Mouse (Mus musculus): ENCODE results near the gene Abraxas2. TPM values are rescaled to one million over a fixed set of nuclear protein-coding genes. Genes with fewer than 3 reads are reported as not detected.

Abraxas2 gene
- total RNA-seq (2021), result 10 to 100 TPM; 28.2 to 31.6 TPM
- long read RNA-seq, transcript Abraxas2-201 (9 exons, 2,892 nt), result major isoform, 20 of 32 reads
- long read RNA-seq, transcript Abraxas2-208 (1 exons, 1,778 nt), result minor isoform, 7 of 32 reads
- long read RNA-seq, partial matches to known transcripts, result 1 of 32 reads
- long read RNA-seq, other reads (novel, unspliced or antisense), result 4 of 32 reads

DNA sequence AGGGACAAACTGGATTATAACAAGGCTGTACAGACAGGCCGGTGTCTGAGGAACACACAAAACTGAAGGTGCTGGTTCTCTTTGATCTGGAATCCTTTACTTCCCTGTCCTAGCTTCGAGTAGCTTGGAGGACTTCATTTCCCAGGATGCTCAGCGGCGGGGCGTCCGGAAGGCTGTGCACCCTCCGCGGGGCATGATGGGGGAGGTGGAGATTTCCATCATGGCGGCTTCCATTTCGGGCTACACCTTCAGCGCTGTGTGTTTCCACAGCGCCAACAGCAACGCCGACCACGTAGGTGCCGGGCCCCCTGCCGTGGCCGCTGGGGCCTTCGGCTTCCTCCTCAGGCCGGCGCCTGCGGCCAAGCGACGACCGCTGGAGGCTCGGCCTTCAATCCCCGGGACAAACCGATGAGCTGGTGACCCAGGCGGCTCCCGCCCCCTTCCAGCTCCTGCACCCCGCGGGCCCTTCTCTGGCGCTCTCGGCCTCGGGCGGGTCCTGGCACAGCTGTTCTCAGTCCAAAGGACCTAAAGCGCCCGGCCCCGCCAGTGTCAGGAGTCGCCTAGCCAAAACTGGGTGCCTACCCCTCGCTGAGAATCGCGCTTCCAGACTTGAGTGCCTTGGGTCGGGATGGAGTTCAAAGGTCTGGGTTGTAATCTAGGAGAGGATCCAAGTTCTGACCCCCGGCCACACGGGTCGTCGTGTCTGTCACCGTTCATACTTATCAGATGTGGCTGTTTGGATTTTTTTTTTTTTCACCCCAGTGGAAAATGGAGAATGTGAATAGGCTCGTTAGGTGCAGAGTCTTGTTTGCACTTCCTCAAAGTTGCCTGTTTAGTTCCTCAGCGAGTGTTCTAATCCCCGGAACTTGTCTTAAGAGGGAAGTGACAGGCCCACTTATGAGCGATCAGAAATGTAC lies at the start of gene Abraxas2:
Abraxas2 (plus strand) TSS at position 184 of the 917 bp plus-strand sequence.
- DNase-seq (ENCODE audit: low spot score in 2 of 2), result peak; percentile 87 to 92

DNA sequence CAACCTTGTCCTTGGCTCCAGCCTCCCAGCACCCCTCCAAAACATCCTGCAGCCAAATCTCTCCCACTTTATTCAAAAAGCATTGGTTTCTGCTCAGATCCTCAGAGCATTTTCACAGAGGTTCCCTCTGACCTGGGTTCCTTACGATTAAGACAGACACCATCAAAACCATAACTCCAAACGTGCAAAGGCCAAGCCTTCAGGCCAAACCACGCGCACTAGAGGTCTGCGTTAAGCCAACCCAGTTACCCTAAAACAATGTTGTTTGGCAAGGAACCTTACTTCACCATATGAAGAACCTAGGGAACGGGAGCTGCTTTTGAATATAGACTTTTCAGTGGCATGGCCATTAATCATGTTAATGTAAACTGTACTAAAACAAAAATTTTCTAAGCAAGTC lies 49.3 kb upstream of the Abraxas2 start:
- no peak for DNase-seq (ENCODE audit: low spot score in 2 of 2)

DNA sequence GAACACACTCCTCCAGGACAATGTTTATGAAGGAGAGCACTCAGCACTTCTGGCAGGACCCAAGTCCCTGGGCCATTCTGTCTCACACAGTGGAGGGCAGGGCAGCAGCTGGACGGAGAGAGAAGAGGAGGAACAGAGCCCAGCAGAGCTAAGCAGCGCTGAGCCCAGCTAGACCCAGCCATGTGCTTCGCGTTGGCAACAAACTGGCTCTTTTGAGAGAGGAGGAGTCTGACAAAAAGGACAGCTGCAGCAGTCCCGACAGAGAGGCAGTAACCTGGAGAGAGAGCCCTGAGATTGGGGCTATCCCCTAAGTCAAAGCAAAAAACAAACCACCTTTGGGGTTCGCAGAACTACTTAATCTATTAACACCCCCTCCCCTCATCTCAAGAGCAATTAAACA lies 48.7 kb upstream of the Abraxas2 start:
- peak in 1 of 2 experiments; percentile 65 for DNase-seq (ENCODE audit: low spot score in 2 of 2)

- DNase-seq (ENCODE audit: low spot score in 2 of 2), result peak; percentile 95 to 97
Observed at GRCm38 (mm10) chr7:132810879-132811278, 48.1 kb upstream of the Abraxas2 start.

- DNase-seq (ENCODE audit: low spot score in 2 of 2), result peak in 1 of 2 experiments; percentile 49
Observed at GRCm38 (mm10) chr7:132811716-132812618, 47.1 kb upstream of the Abraxas2 start.

GRCm38 (mm10) chr7:132812619-132813415 lies 46.2 kb upstream of the Abraxas2 start:
- peak in 1 of 2 experiments; percentile 64 for DNase-seq (ENCODE audit: low spot score in 2 of 2)

- peak; percentile 68 to 78 for DNase-seq (ENCODE audit: low spot score in 2 of 2)
Observed at GRCm38 (mm10) chr7:132813416-132814088, 45.5 kb upstream of the Abraxas2 start, which contains the start of gene Fam53b. Fam53b (minus strand) TSS chr7:132813886.

- no peak for DNase-seq (ENCODE audit: low spot score in 2 of 2)
Observed at GRCm38 (mm10) chr7:132814089-132814450, 45.0 kb upstream of the Abraxas2 start.

DNA sequence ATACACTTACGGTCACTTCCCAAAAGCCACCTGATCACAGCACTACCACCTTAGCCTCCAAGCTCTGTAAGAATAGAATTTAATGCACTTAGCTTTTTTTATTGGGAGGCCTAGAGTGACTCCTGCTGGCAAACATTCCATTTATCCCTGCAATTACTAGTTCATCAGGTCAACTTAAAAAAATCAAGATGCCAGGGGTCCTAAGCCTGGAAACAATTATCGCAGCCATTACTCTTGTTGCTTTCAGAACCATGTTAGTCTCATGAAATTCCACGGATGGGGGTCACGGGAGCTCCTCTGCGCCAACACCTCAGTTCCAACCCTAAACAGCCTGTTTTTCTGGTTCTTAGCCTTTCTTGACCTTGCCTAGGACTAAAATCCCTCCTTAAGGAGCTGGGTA lies 43.9 kb upstream of the Abraxas2 start:
- DNase-seq (ENCODE audit: low spot score in 2 of 2), result no peak

- no peak for DNase-seq (ENCODE audit: low spot score in 2 of 2)
Observed at GRCm38 (mm10) chr7:132816528-132816927, 42.5 kb upstream of the Abraxas2 start.

DNA sequence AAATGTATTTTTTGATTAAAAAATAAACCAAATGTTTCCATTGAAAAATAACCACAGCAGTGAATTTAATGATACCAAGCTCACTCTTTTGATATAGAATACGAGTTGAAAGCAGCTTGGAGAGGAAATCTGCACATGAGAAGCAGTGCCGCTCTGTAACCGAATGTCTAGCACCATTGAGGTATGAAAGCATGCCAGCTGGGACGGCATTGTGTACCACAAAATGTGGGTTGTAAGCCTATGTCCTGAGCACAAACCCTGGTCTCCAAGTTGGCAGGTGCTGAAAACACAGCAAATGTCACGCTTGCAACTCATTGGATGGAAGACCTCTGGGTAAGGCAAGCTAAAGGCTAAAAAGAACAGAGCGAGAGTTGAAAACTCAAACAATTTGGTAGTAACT lies 42.0 kb upstream of the Abraxas2 start:
- no peak for DNase-seq (ENCODE audit: low spot score in 2 of 2)

GRCm38 (mm10) chr7:132820692-132821091 lies 38.3 kb upstream of the Abraxas2 start:
- no peak for DNase-seq (ENCODE audit: low spot score in 2 of 2)

- DNase-seq (ENCODE audit: low spot score in 2 of 2), result no peak
Observed at GRCm38 (mm10) chr7:132823832-132824231, 35.2 kb upstream of the Abraxas2 start.

DNA sequence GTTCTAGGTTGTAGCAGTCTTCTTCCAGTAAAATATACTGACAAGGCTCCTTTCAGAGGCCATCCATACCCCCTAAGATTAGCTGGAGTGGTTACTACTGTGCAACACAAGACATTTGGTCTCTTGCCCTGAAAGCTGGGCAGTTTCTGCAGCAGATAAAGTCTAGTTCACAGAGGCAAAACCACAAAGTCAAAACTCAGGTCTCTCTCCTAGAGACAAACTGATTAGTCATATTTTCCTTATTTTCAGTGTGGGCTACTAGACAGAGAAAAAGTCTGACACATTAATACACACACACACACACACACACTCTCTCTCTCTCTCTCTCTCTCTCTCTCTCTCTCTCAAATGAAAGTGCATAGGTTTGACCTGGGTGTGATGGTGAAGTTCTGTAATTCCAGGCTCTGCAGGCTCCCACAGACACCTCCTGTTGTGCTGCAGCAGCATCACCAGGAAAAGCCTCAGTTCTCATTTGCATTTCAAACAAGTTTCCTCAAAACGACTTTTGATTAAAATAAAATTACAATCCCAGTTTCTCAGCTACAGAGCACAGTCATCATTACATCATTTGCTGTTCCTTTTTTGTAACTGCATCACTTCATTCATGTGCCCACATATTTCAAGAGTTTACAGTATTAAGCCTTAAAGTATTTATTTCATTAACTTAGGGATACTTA lies 34.5 kb upstream of the Abraxas2 start:
- no peak for DNase-seq (ENCODE audit: low spot score in 2 of 2)

- no peak for DNase-seq (ENCODE audit: low spot score in 2 of 2)
Observed at GRCm38 (mm10) chr7:132830955-132831354, 28.1 kb upstream of the Abraxas2 start.

GRCm38 (mm10) chr7:132841287-132841686 lies 17.7 kb upstream of the Abraxas2 start:
- DNase-seq (ENCODE audit: low spot score in 2 of 2), result no peak

DNA sequence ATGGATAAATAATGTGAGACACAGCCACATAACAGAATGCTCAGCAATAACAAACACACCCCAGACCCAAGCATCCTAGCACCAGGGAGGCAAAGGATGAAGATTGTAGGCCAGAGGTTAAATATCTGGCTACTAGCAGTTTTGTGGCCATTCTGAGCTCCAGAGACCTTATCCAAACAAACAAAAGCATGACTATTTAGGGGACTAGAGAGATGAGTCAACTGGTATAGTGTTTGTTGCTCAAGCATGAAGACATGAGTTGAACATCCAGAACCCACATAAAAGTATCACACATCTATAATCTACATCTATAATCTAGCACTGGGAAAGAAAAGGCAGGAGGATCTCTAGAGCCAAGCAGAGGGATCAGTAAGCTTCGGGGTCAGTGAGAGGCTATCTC lies 16.6 kb upstream of the Abraxas2 start:
- no peak for DNase-seq (ENCODE audit: low spot score in 2 of 2)

DNA sequence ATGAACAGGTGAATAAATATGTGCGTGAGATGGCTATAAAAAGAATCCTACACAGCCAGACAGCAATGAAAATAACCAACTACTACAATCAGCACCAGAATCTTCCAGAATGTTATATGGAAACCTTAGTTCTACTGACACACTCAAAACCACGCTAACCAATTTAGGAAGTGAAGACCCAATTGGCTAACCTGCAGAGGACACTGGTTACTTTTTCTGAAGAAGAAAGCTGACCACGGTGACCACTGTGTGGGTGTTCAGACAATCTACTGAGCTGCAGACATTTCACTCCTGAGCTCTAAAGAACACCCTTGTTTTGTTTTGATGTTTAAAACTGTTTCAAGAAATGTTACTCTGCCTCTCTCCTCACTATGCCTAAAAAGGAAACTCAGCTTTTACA lies 15.9 kb upstream of the Abraxas2 start:
- no peak for DNase-seq (ENCODE audit: low spot score in 2 of 2)

DNA sequence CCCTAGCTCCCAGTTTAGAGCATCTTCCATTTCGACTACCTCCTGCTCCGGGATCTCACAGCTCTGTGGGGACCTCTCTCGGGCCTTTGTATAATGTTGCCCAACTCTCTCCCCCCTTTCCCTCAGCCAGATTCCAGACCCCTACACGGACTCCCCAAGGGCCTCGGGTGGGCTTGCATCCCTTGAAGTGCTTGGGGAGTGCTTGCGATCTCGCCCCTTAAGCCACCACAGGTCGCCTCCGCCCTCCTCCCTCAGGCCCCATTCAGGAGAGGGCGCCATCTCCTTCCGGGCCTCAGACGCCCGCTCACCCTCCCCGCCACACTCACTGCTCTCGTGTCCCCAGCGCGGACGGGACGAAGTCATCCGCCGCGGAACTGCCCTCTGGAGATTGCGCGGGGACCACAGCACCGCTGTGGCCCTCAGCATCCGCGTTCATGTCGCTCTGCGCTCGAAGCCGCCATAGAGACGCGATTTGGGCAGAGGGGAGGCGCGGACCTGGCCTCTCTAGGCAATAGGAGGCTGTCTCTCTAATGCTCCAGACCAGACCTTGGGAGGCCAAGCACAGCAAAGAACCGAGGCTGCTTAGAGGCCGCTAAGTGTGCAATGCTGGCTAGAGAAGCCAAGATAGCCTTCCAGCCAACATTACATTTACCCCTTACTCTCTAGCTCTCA lies 6.7 kb upstream of the Abraxas2 start, which contains the start of gene Eef1akmt2:
Eef1akmt2 (minus strand) TSS at position 501 of the 672 bp plus-strand sequence.
- peak; percentile 84 to 85 for DNase-seq (ENCODE audit: low spot score in 2 of 2)

Measured in layer of hippocampus, postnatal 10 days (tissue).